In the genomic region with DNA sequence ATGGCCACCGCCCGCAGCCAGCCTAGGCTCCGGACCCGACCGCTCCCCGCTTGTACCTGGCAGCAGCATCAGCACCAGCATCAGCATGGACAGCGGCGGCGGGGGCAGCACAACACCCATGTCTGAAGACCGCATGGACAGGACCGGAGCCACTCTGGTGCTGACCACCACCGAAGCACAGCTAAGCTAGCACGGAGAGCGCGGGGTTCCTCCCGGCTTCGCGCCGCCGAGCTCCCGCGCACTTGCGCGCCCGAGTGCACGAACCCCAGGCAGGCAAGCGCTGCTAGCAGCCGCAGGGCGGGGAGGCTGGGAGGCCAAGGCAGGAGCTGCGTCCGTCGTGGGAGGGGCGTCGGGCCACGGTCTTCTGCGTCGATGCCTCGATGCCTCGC, we compare ENCODE assay signal across 9 mouse cellular contexts. TPM values are rescaled to one million over a fixed set of nuclear protein-coding genes. Genes with fewer than 3 reads are reported as not detected.
A peak's percentile ranks its signal among the peaks of the same experiment; 100 is the strongest.
DNase-seq lines count a peak whose midpoint lies in the region; ATAC-seq and TF ChIP-seq lines count a peak whose summit lies in the region.
"Had no signal": no experiment of that assay in that cellular context is flagged by ENCODE, and none has a peak within 500 bp of the region (broad histone marks: within the 10 kb centered on the region; RNA-seq: fewer than 3 reads in every experiment).

A gene (minus strand): TSS at position 288 of the 389 bp plus-strand sequence.

- H3K27ac ChIP-seq in heart, embryonic 11.5 days (ENCODE audit: low read depth, low read length): no peak within 1 kb of the TSS
- H3K27ac ChIP-seq in ES-E14 (ENCODE audit: insufficient read depth, low read depth, low read length, poor library complexity, severe bottlenecking): no peak within 1 kb of the TSS
- no peak within 1 kb of the TSS for H3K27ac ChIP-seq in intestine, embryonic 15.5 days
- peak within 1 kb of the TSS; percentile 86 for H3K27ac ChIP-seq in neural tube, embryonic 13.5 days (replicated peaks)

- WGBS in heart, embryonic 11.5 days (ENCODE audit: insufficient replicate concordance): under 1% methylated on average over 39 of the region's 39 CpGs
- WGBS in intestine, embryonic 15.5 days: under 1% methylated on average over 39 of the region's 39 CpGs
- WGBS in neural tube, embryonic 13.5 days: 1% methylated on average over 39 of the region's 39 CpGs

- no peaks in the 10 kb centered on the region for H3K36me3 ChIP-seq in heart, embryonic 11.5 days (ENCODE audit: control insufficient read depth, insufficient read depth, low read length)
- H3K36me3 ChIP-seq in ES-E14 (ENCODE audit: control insufficient read depth, insufficient read depth, low read length, poor library complexity, severe bottlenecking): no peaks in the 10 kb centered on the region
- no peaks in the 10 kb centered on the region for H3K36me3 ChIP-seq in intestine, embryonic 15.5 days
- H3K36me3 ChIP-seq in neural tube, embryonic 13.5 days: peaks cover 14% of the 10 kb centered on the region; the same call in 1 of the 2 replicates

- peaks cover 46% of the 10 kb centered on the region for H3K27me3 ChIP-seq in heart, embryonic 11.5 days (ENCODE audit: control insufficient read depth, insufficient read depth, low read length)
- H3K27me3 ChIP-seq in intestine, embryonic 15.5 days (replicated peaks): peaks cover 37% of the 10 kb centered on the region
- H3K27me3 ChIP-seq in neural tube, embryonic 13.5 days: peaks cover 39% of the 10 kb centered on the region
- H3K27me3 ChIP-seq: CH12.LX had no signal

- peaks cover 3% of the 10 kb centered on the region; the same call in 1 of the 2 replicates for H3K4me1 ChIP-seq in heart, embryonic 11.5 days (ENCODE audit: control insufficient read depth, insufficient read depth, low read length)
- H3K4me1 ChIP-seq in ES-E14 (ENCODE audit: control insufficient read depth in 2 of 2, insufficient read depth in 2 of 2, low read length in 2 of 2, poor library complexity in 1 of 2): peaks cover 0 to 2% of the 10 kb centered on the region in 2 experiments; a peak in 1 of 4 replicates
- H3K4me1 ChIP-seq in intestine, embryonic 15.5 days (replicated peaks): peaks cover 8% of the 10 kb centered on the region; the same call in 1 of the 2 replicates
- H3K4me1 ChIP-seq in neural tube, embryonic 13.5 days (replicated peaks): peaks cover 33% of the 10 kb centered on the region

- H3K9me3 ChIP-seq in heart, embryonic 11.5 days (replicated peaks; ENCODE audit: control insufficient read depth, low read length): no peaks in the 10 kb centered on the region
- H3K9me3 ChIP-seq in ES-E14 (ENCODE audit: control insufficient read depth, insufficient read depth, low read depth, low read length): no peaks in the 10 kb centered on the region
- no peaks in the 10 kb centered on the region for H3K9me3 ChIP-seq in intestine, embryonic 15.5 days
- no peaks in the 10 kb centered on the region for H3K9me3 ChIP-seq in neural tube, embryonic 13.5 days

- in situ Hi-C loops in ES-E14 (cut with MboI; ENCODE audit: low sequenced_read_pairs in 2 of 2, unreplicated experiment in 2 of 2): no loop called here

- no peak; the same call in 1 of the 2 replicates for ATAC-seq in heart, embryonic 11.5 days (replicated peaks; ENCODE audit: insufficient number of reproducible peaks, low FRiP score, low TSS enrichment)
- peak; percentile 74 for ATAC-seq in intestine, embryonic 15.5 days
- peak; percentile 73 for ATAC-seq in neural tube, embryonic 13.5 days (ENCODE audit: low read depth)

- peak within 1 kb of the TSS; percentile 57 for H3K4me2 ChIP-seq in heart, embryonic 11.5 days
- H3K4me2 ChIP-seq in intestine, embryonic 15.5 days (replicated peaks): peak within 1 kb of the TSS; percentile 61
- H3K4me2 ChIP-seq in neural tube, embryonic 13.5 days: peak within 1 kb of the TSS; percentile 62

- DNase-seq in heart, adult 9 months (ENCODE audit: low spot score in 2 of 2): no peak
- DNase-seq in ES-E14 (ENCODE audit: low read depth, low spot score): no peak
- peak; percentile 69 for DNase-seq in embryo, embryonic 9.5 days (ENCODE audit: extremely low spot score)
- DNase-seq in layer of hippocampus, postnatal 25 days (ENCODE audit: extremely low spot score in 1 of 2, low spot score in 1 of 2): no peak
- no peak for DNase-seq in T-cell, adult 2 months (ENCODE audit: low spot score)

- peak within 1 kb of the TSS; percentile 28 for H3K4me3 ChIP-seq in heart, embryonic 11.5 days (ENCODE audit: low read depth, low read length)
- peak within 1 kb of the TSS; percentile 53 to 57 for H3K4me3 ChIP-seq in ES-E14 (ENCODE audit: insufficient read depth in 1 of 2, low read depth in 1 of 2, low read length in 2 of 2, poor library complexity in 1 of 2, severe bottlenecking in 1 of 2)
- peak within 1 kb of the TSS; percentile 24 for H3K4me3 ChIP-seq in intestine, embryonic 15.5 days (replicated peaks)
- H3K4me3 ChIP-seq in neural tube, embryonic 13.5 days: peak within 1 kb of the TSS; percentile 64

- no peak within 1 kb of the TSS for H3K9ac ChIP-seq in heart, embryonic 11.5 days (ENCODE audit: low read depth, low read length)
- H3K9ac ChIP-seq in ES-E14 (ENCODE audit: insufficient read depth, low read depth, low read length, poor library complexity, severe bottlenecking): no peak within 1 kb of the TSS
- no peak within 1 kb of the TSS for H3K9ac ChIP-seq in intestine, embryonic 15.5 days
- H3K9ac ChIP-seq in neural tube, embryonic 13.5 days: peak within 1 kb of the TSS; percentile 87

TF ChIP-seq in ES-E14, 5 proteins besides CTCF, POLR2A, EP300 and RAD21:
- TF ChIP-seq HCFC1 (IDR thresholded peaks at IDR 0.05; ENCODE audit: borderline replicate concordance, insufficient read depth, low read length): no peak
- TF ChIP-seq CHD2 (IDR thresholded peaks at IDR 0.05; ENCODE audit: low read depth, low read length): no peak
- TF ChIP-seq ZNF384 (IDR thresholded peaks at IDR 0.05; ENCODE audit: low read depth, low read length): no peak
- no peak for TF ChIP-seq MAFK (IDR thresholded peaks at IDR 0.05; ENCODE audit: insufficient read depth, low read depth, low read length)
- no peak for TF ChIP-seq ZC3H11A (IDR thresholded peaks at IDR 0.05; ENCODE audit: borderline replicate concordance, low read depth, low read length)

RNA-seq across cellular contexts. Expression of the gene that starts here (rescaled TPM):
- 0.11 and 0.27 TPM in 2 replicates for polyA plus RNA-seq in heart, embryonic 11.5 days (2014; fragmentation: Nextera tagmentation; extraction: Ambion mirVana)
- 0.04 TPM in 1 of 2 replicates, not detected in the other for total RNA-seq in ES-E14 (2012; rRNA removed)
- polyA plus RNA-seq in intestine, embryonic 15.5 days (2015; fragmentation: Nextera tagmentation; extraction: Ambion mirVana): 11.4 and 12.3 TPM in 2 replicates
- polyA plus RNA-seq in neural tube, embryonic 13.5 days (2015; fragmentation: Nextera tagmentation; extraction: Ambion mirVana): 25.5 and 27.1 TPM in 2 replicates
- total RNA-seq in layer of hippocampus, postnatal 25 days (2021): under 1 TPM; 0.28 to 0.34 TPM
- total RNA-seq: CH12.LX had no signal
